Mouse (Mus musculus) spleen, postnatal 14 days (tissue): ENCODE measurements around the gene Adck2.

ENCODE experiments used
- DNase-seq, 2 experiments: peaks; one replicate each; pipeline ENCODE4 v3.0.0; 2021 to 2022; ENCODE audit warnings: low spot score in 2 of 2

Gene Adck2

GRCm38 (mm10) chr6:39557723-39558261, 15.9 kb upstream of the Adck2 start, which contains the start of gene Dennd2a:
Dennd2a (minus strand) TSS chr6:39557867.
- DNase-seq = no peak

- no peak for DNase-seq
Measured at GRCm38 (mm10) chr6:39559276-39559939, 14.3 kb upstream of the Adck2 start.

GRCm38 (mm10) chr6:39562166-39563015, 11.3 kb upstream of the Adck2 start:
- peak in 1 of 2 experiments; percentile 52 for DNase-seq

GRCm38 (mm10) chr6:39567528-39567927, 6.1 kb upstream of the Adck2 start:
- DNase-seq = no peak

GRCm38 (mm10) chr6:39570426-39570825, 3.2 kb upstream of the Adck2 start:
- no peak for DNase-seq

- DNase-seq = no peak
Measured at GRCm38 (mm10) chr6:39574555-39574869, 839 bp downstream of the Adck2 start.

GRCm38 (mm10) chr6:39574951-39575350, 1.3 kb downstream of the Adck2 start:
- no peak for DNase-seq

- no peak for DNase-seq
Measured at GRCm38 (mm10) chr6:39579552-39579951, 5.9 kb downstream of the Adck2 start.

GRCm38 (mm10) chr6:39580558-39580957, 6.9 kb downstream of the Adck2 start:
- DNase-seq = no peak

- DNase-seq = no peak
Measured at GRCm38 (mm10) chr6:39581087-39581784, 7.6 kb downstream of the Adck2 start.

GRCm38 (mm10) chr6:39585517-39585916, 11.8 kb downstream of the Adck2 start, which contains the start of gene Gm42420:
Gm42420 (plus strand) TSS chr6:39585753.
- no peak for DNase-seq

GRCm38 (mm10) chr6:39591481-39591880, 17.8 kb downstream of the Adck2 start:
- DNase-seq = no peak

- peak; percentile 80 to 87 for DNase-seq
Measured at GRCm38 (mm10) chr6:39592401-39593214, 18.9 kb downstream of the Adck2 start, which contains the start of gene Ndufb2. Ndufb2 (plus strand) TSS chr6:39592574.

GRCm38 (mm10) chr6:39600851-39601250, 27.2 kb downstream of the Adck2 start:
- DNase-seq = no peak

- DNase-seq = no peak
Measured at GRCm38 (mm10) chr6:39601828-39602227, 28.2 kb downstream of the Adck2 start.

- DNase-seq = no peak
Measured at GRCm38 (mm10) chr6:39604565-39604964, 30.9 kb downstream of the Adck2 start.

- DNase-seq = no peak
Measured at GRCm38 (mm10) chr6:39606056-39606455, 32.4 kb downstream of the Adck2 start.

GRCm38 (mm10) chr6:39606862-39607261, 33.2 kb downstream of the Adck2 start:
- DNase-seq = no peak

GRCm38 (mm10) chr6:39607365-39607764, 33.7 kb downstream of the Adck2 start:
- DNase-seq = no peak

GRCm38 (mm10) chr6:39610207-39610606, 36.5 kb downstream of the Adck2 start:
- DNase-seq = no peak

- DNase-seq = no peak
Measured at GRCm38 (mm10) chr6:39611296-39611695, 37.6 kb downstream of the Adck2 start.
